Mouse (Mus musculus): ENCODE results near the gene Gm10563. TPM values are rescaled to one million over a fixed set of nuclear protein-coding genes. Genes with fewer than 3 reads are reported as not detected.
A peak's percentile ranks its signal among the peaks of the same experiment; 100 is the strongest.
"Not testable (repeated sequence)": the region's sequence is repeated elsewhere in the genome, so short reads cannot be mapped to it uniquely, and the experiment has no call there.

The Gm10563 gene
- total RNA-seq, 1 experiment = not detected

GRCm38 (mm10) chr4:155574931-155575330 is 70.3 kb downstream of the Gm10563 start:
- Histone ChIP-seq H3K9ac (ENCODE audit: insufficient read depth, low read depth, low read length, poor library complexity, severe bottlenecking) (no peak overlapping the region), H3K4me3 (ENCODE audit: insufficient read depth in 1 of 2, low read depth in 1 of 2, low read length in 2 of 2, poor library complexity in 1 of 2, severe bottlenecking in 1 of 2) (no peak overlapping the region), H3K4me1 (ENCODE audit: control insufficient read depth in 2 of 2, insufficient read depth in 2 of 2, low read length in 2 of 2, poor library complexity in 1 of 2) (peaks cover 4 to 15% of the 10 kb centered on the region in 2 experiments; a peak in 3 of 4 replicates), H3K27ac (ENCODE audit: insufficient read depth, low read depth, low read length, poor library complexity, severe bottlenecking) (no peak overlapping the region), H3K9me3 (ENCODE audit: control insufficient read depth, insufficient read depth, low read depth, low read length) (no peaks in the 10 kb centered on the region), H3K36me3 (ENCODE audit: control insufficient read depth, insufficient read depth, low read length, poor library complexity, severe bottlenecking) (peaks cover 17% of the 10 kb centered on the region)
- no peak for DNase-seq (ENCODE audit: low read depth, low spot score)
- in situ Hi-C loops (cut with MboI; ENCODE audit: low sequenced_read_pairs in 2 of 2, unreplicated experiment in 2 of 2) = no loop called here
- TF ChIP-seq CHD2 (IDR thresholded peaks at IDR 0.05; ENCODE audit: low read depth, low read length) = no peak
- no peak for TF ChIP-seq MAFK (IDR thresholded peaks at IDR 0.05; ENCODE audit: insufficient read depth, low read depth, low read length)
- TF ChIP-seq ZC3H11A (IDR thresholded peaks at IDR 0.05; ENCODE audit: borderline replicate concordance, low read depth, low read length) = no peak
- TF ChIP-seq ZNF384 (IDR thresholded peaks at IDR 0.05; ENCODE audit: low read depth, low read length) = no peak
- TF ChIP-seq HCFC1 (IDR thresholded peaks at IDR 0.05; ENCODE audit: borderline replicate concordance, insufficient read depth, low read length) = no peak

- Histone ChIP-seq H3K9ac (ENCODE audit: insufficient read depth, low read depth, low read length, poor library complexity, severe bottlenecking) (no peak overlapping the region), H3K4me3 (ENCODE audit: insufficient read depth in 1 of 2, low read depth in 1 of 2, low read length in 2 of 2, poor library complexity in 1 of 2, severe bottlenecking in 1 of 2) (no peak overlapping the region), H3K36me3 (ENCODE audit: control insufficient read depth, insufficient read depth, low read length, poor library complexity, severe bottlenecking) (peaks cover 12% of the 10 kb centered on the region), H3K27ac (ENCODE audit: insufficient read depth, low read depth, low read length, poor library complexity, severe bottlenecking) (no peak overlapping the region), H3K9me3 (ENCODE audit: control insufficient read depth, insufficient read depth, low read depth, low read length) (no peaks in the 10 kb centered on the region), H3K4me1 (ENCODE audit: control insufficient read depth in 2 of 2, insufficient read depth in 2 of 2, low read length in 2 of 2, poor library complexity in 1 of 2) (peaks cover 4 to 16% of the 10 kb centered on the region in 2 experiments; a peak in 3 of 4 replicates)
- TF ChIP-seq HCFC1 (IDR thresholded peaks at IDR 0.05; ENCODE audit: borderline replicate concordance, insufficient read depth, low read length) (no peak), MAFK (IDR thresholded peaks at IDR 0.05; ENCODE audit: insufficient read depth, low read depth, low read length) (no peak), ZC3H11A (IDR thresholded peaks at IDR 0.05; ENCODE audit: borderline replicate concordance, low read depth, low read length) (no peak), CHD2 (IDR thresholded peaks at IDR 0.05; ENCODE audit: low read depth, low read length) (no peak), ZNF384 (IDR thresholded peaks at IDR 0.05; ENCODE audit: low read depth, low read length) (no peak)
- in situ Hi-C loops (cut with MboI; ENCODE audit: low sequenced_read_pairs in 2 of 2, unreplicated experiment in 2 of 2) = no loop called here
- DNase-seq (ENCODE audit: low read depth, low spot score) = no peak
Measured at GRCm38 (mm10) chr4:155573876-155574275, 71.3 kb downstream of the Gm10563 start.

GRCm38 (mm10) chr4:155573155-155573554 is 72.1 kb downstream of the Gm10563 start:
- Histone ChIP-seq H3K9ac (ENCODE audit: insufficient read depth, low read depth, low read length, poor library complexity, severe bottlenecking) (no peak overlapping the region), H3K4me3 (ENCODE audit: insufficient read depth in 1 of 2, low read depth in 1 of 2, low read length in 2 of 2, poor library complexity in 1 of 2, severe bottlenecking in 1 of 2) (no peak overlapping the region), H3K9me3 (ENCODE audit: control insufficient read depth, insufficient read depth, low read depth, low read length) (no peaks in the 10 kb centered on the region), H3K4me1 (ENCODE audit: control insufficient read depth in 2 of 2, insufficient read depth in 2 of 2, low read length in 2 of 2, poor library complexity in 1 of 2) (peaks cover 4 to 16% of the 10 kb centered on the region in 2 experiments; a peak in 3 of 4 replicates), H3K36me3 (ENCODE audit: control insufficient read depth, insufficient read depth, low read length, poor library complexity, severe bottlenecking) (peaks cover 11% of the 10 kb centered on the region), H3K27ac (ENCODE audit: insufficient read depth, low read depth, low read length, poor library complexity, severe bottlenecking) (no peak overlapping the region)
- no peak for TF ChIP-seq ZNF384 (IDR thresholded peaks at IDR 0.05; ENCODE audit: low read depth, low read length)
- TF ChIP-seq MAFK (IDR thresholded peaks at IDR 0.05; ENCODE audit: insufficient read depth, low read depth, low read length) = no peak
- TF ChIP-seq HCFC1 (IDR thresholded peaks at IDR 0.05; ENCODE audit: borderline replicate concordance, insufficient read depth, low read length) = no peak
- in situ Hi-C loops (cut with MboI; ENCODE audit: low sequenced_read_pairs in 2 of 2, unreplicated experiment in 2 of 2) = no loop called here
- DNase-seq (ENCODE audit: low read depth, low spot score) = no peak

- Histone ChIP-seq H3K9me3 (ENCODE audit: control insufficient read depth, insufficient read depth, low read depth, low read length) (no peaks in the 10 kb centered on the region), H3K4me3 (ENCODE audit: insufficient read depth in 1 of 2, low read depth in 1 of 2, low read length in 2 of 2, poor library complexity in 1 of 2, severe bottlenecking in 1 of 2) (no peak overlapping the region), H3K27ac (ENCODE audit: insufficient read depth, low read depth, low read length, poor library complexity, severe bottlenecking) (no peak overlapping the region), H3K9ac (ENCODE audit: insufficient read depth, low read depth, low read length, poor library complexity, severe bottlenecking) (no peak overlapping the region), H3K4me1 (ENCODE audit: control insufficient read depth in 2 of 2, insufficient read depth in 2 of 2, low read length in 2 of 2, poor library complexity in 1 of 2) (peaks cover 4 to 17% of the 10 kb centered on the region in 2 experiments; a peak in 3 of 4 replicates), H3K36me3 (ENCODE audit: control insufficient read depth, insufficient read depth, low read length, poor library complexity, severe bottlenecking) (no peaks in the 10 kb centered on the region)
- in situ Hi-C loops (cut with MboI; ENCODE audit: low sequenced_read_pairs in 2 of 2, unreplicated experiment in 2 of 2) = no loop called here
- DNase-seq (ENCODE audit: low read depth, low spot score) = no peak
- TF ChIP-seq MAFK (IDR thresholded peaks at IDR 0.05; ENCODE audit: insufficient read depth, low read depth, low read length) (no peak), CHD2 (IDR thresholded peaks at IDR 0.05; ENCODE audit: low read depth, low read length) (no peak), HCFC1 (IDR thresholded peaks at IDR 0.05; ENCODE audit: borderline replicate concordance, insufficient read depth, low read length) (no peak), ZNF384 (IDR thresholded peaks at IDR 0.05; ENCODE audit: low read depth, low read length) (no peak), ZC3H11A (IDR thresholded peaks at IDR 0.05; ENCODE audit: borderline replicate concordance, low read depth, low read length) (no peak)
Measured at GRCm38 (mm10) chr4:155571442-155571841, 73.8 kb downstream of the Gm10563 start.

GRCm38 (mm10) chr4:155570315-155570714 is 74.9 kb downstream of the Gm10563 start:
- in situ Hi-C loops (cut with MboI; ENCODE audit: low sequenced_read_pairs in 2 of 2, unreplicated experiment in 2 of 2); H3K36me3 ChIP-seq (ENCODE audit: control insufficient read depth, insufficient read depth, low read length, poor library complexity, severe bottlenecking); H3K9ac ChIP-seq (ENCODE audit: insufficient read depth, low read depth, low read length, poor library complexity, severe bottlenecking); H3K4me3 ChIP-seq (ENCODE audit: insufficient read depth in 1 of 2, low read depth in 1 of 2, low read length in 2 of 2, poor library complexity in 1 of 2, severe bottlenecking in 1 of 2); DNase-seq (ENCODE audit: low read depth, low spot score); H3K9me3 ChIP-seq (ENCODE audit: control insufficient read depth, insufficient read depth, low read depth, low read length): not testable (repeated sequence)
- Histone ChIP-seq H3K27ac (ENCODE audit: insufficient read depth, low read depth, low read length, poor library complexity, severe bottlenecking) (peak overlapping the region; percentile 2; the same call in 1 of the 2 replicates), H3K4me1 (ENCODE audit: control insufficient read depth in 2 of 2, insufficient read depth in 2 of 2, low read length in 2 of 2, poor library complexity in 1 of 2) (peaks cover 4 to 18% of the 10 kb centered on the region in 2 experiments; a peak in 2 of 4 replicates)
